Mouse (Mus musculus): ENCODE data around the gene Lrfn1.

GRCm38 (mm10) chr7:28511441-28511840 lies 59.7 kb downstream of the Lrfn1 start:
- TF ChIP-seq CTCF (IDR thresholded peaks at IDR 0.05; ENCODE audit: low read depth): no peak
- no peak for TF ChIP-seq EP300 (IDR thresholded peaks at IDR 0.05; ENCODE audit: low read depth)

Data from liver, postnatal 0 days (tissue).